Mouse (Mus musculus): ENCODE data around the gene Il34. TPM values are rescaled to one million over a fixed set of nuclear protein-coding genes. Genes with fewer than 3 reads are reported as not detected.
A peak's percentile ranks its signal among the peaks of the same experiment; 100 is the strongest.

Gene Il34
- polyA plus RNA-seq, 1 experiment = not detected

DNA sequence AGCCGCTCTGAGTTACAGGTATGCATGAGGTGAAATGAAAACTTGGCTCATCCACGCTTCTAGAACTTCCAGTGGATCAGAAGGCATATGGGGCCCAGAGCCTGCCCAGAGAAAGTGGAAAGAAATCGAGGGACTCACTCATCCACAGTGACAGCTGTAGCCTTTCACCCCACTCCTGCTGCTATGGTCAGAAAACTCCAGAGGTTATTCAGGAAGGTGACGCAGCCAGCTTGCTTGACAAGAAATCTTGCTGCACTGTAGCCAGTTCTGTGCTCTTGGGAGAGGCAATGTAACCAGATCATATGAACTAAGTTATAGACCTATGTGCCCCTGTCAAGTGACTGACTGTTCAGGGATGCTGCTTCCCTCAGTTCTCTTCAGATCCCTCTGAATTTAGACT, 109.7 kb downstream of the Il34 start:
- no peak for TF ChIP-seq POLR2A (IDR thresholded peaks at IDR 0.05; ENCODE audit: insufficient read depth, low read depth, low read length)
- no peak for TF ChIP-seq CTCF (IDR thresholded peaks at IDR 0.05; ENCODE audit: insufficient read depth, low read depth, low read length)
- peak overlapping the region; percentile 33; the same call in 1 of the 2 replicates for H3K27ac ChIP-seq (ENCODE audit: insufficient read depth, low read depth, low read length)
- H3K4me1 ChIP-seq (ENCODE audit: control insufficient read depth, insufficient read depth, low read length) = peaks cover 41% of the 10 kb centered on the region
- H3K4me3 ChIP-seq (ENCODE audit: insufficient read depth, low read depth, low read length) = no peak overlapping the region
- WGBS = 87% methylated on average over 4 of the region's 4 CpGs

DNA sequence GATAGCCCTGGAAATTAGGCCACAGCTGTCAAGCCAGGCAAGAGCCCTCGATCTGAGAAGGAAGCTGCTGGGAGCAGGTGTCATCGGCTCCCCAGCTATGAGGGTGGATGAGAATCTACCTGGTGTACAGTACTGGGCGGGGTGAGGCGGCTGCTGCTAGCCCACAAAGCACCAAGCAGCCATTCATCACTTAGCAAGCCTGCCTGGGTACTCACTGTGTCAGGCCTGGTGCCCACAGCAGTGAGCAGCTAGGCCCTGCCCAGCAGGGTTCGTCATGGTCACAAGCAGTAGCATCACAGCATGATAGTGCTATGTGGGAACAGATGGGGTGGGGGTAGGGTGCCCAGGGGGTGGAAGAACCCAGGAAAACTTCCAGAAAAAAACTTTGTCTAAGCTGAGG, 110.3 kb downstream of the Il34 start:
- 56% methylated on average over 5 of the region's 5 CpGs for WGBS
- H3K27ac ChIP-seq (ENCODE audit: insufficient read depth, low read depth, low read length) = peak overlapping the region; percentile 35
- TF ChIP-seq CTCF (IDR thresholded peaks at IDR 0.05; ENCODE audit: insufficient read depth, low read depth, low read length) (no peak), POLR2A (IDR thresholded peaks at IDR 0.05; ENCODE audit: insufficient read depth, low read depth, low read length) (no peak)
- H3K4me1 ChIP-seq (ENCODE audit: control insufficient read depth, insufficient read depth, low read length) = peaks cover 41% of the 10 kb centered on the region
- H3K4me3 ChIP-seq (ENCODE audit: insufficient read depth, low read depth, low read length) = no peak overlapping the region

DNA sequence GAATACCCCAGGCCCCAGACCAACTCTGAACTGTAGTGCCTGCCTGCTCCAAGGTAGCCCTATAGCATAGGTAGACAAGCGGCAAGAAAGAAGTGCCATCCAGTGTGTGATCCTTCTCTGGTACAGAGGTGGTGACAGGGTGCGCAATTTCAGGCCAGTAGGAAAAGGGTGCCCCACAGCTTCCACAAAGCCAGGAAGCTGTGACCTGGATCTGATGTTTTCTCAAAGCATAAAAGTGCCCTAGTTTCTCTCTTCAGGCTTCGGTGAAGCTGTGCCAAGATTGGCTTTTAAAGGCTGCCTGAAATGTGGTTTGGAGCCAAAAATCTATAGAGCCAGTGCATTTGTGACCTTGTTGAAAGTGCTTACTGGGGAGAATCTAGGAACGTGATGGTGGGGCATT, 110.9 kb downstream of the Il34 start:
- Histone ChIP-seq H3K4me3 (ENCODE audit: insufficient read depth, low read depth, low read length) (no peak overlapping the region), H3K4me1 (ENCODE audit: control insufficient read depth, insufficient read depth, low read length) (peaks cover 41% of the 10 kb centered on the region), H3K27ac (ENCODE audit: insufficient read depth, low read depth, low read length) (peak overlapping the region; percentile 35)
- TF ChIP-seq POLR2A (IDR thresholded peaks at IDR 0.05; ENCODE audit: insufficient read depth, low read depth, low read length) = no peak
- no peak for TF ChIP-seq CTCF (IDR thresholded peaks at IDR 0.05; ENCODE audit: insufficient read depth, low read depth, low read length)
- 55% methylated on average over 4 of the region's 4 CpGs for WGBS

DNA sequence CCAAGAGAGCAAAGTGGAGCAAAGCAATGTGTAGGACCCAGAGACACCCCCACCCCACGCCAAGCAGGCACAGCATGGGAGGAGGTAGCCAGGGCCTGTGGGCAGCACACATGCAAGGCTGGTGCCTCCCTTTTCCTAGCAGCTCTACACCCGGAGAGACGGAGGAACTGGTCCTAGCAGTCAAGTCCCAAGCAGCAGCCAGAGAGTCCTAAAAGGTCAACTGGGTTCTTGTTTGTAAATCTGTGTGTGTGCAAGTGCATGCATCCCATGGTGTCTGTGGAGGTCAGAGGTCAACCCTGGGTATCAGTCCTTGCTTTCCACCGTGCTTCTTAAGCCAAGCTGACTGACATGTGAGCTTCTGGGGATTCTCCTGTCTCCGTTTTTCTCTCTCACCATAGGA, 111.5 kb downstream of the Il34 start:
- peaks cover 39% of the 10 kb centered on the region for H3K4me1 ChIP-seq (ENCODE audit: control insufficient read depth, insufficient read depth, low read length)
- no peak overlapping the region for H3K4me3 ChIP-seq (ENCODE audit: insufficient read depth, low read depth, low read length)
- 79% methylated on average over 5 of the region's 5 CpGs for WGBS
- TF ChIP-seq POLR2A (IDR thresholded peaks at IDR 0.05; ENCODE audit: insufficient read depth, low read depth, low read length) = no peak
- TF ChIP-seq CTCF (IDR thresholded peaks at IDR 0.05; ENCODE audit: insufficient read depth, low read depth, low read length) = no peak
- H3K27ac ChIP-seq (ENCODE audit: insufficient read depth, low read depth, low read length) = no peak overlapping the region; the same call in 1 of the 2 replicates

Other genes with a start within 250 kb of the Il34 start
- gene Vac14, start 187.3 kb downstream of the Il34 start, polyA plus RNA-seq (2012; ENCODE audit: insufficient read depth, insufficient read length, low replicate concordance, missing spikeins) = not detected in 2 replicates
- gene Mtss1l, start 84.4 kb downstream of the Il34 start, polyA plus RNA-seq (2012; ENCODE audit: insufficient read depth, insufficient read length, low replicate concordance, missing spikeins) = not detected in 2 replicates
- not detected in 2 replicates for gene Cog4, start 40.7 kb upstream of the Il34 start, polyA plus RNA-seq (2012; ENCODE audit: insufficient read depth, insufficient read length, low replicate concordance, missing spikeins)
- gene Sf3b3, start 40.9 kb upstream of the Il34 start, polyA plus RNA-seq (2012; ENCODE audit: insufficient read depth, insufficient read length, low replicate concordance, missing spikeins) = 172 TPM in 1 of 2 replicates, not detected in the other
- not detected in 2 replicates for gene Fuk, start 96.6 kb upstream of the Il34 start, polyA plus RNA-seq (2012; ENCODE audit: insufficient read depth, insufficient read length, low replicate concordance, missing spikeins)
- gene St3gal2, start 114.0 kb upstream of the Il34 start, polyA plus RNA-seq (2012; ENCODE audit: insufficient read depth, insufficient read length, low replicate concordance, missing spikeins) = not detected in 2 replicates
- gene Ddx19a, start 191.9 kb upstream of the Il34 start, polyA plus RNA-seq (2012; ENCODE audit: insufficient read depth, insufficient read length, low replicate concordance, missing spikeins) = not detected in 2 replicates
- gene Ddx19b, start 225.8 kb upstream of the Il34 start, polyA plus RNA-seq (2012; ENCODE audit: insufficient read depth, insufficient read length, low replicate concordance, missing spikeins) = not detected in 2 replicates
- gene Aars, start 227.2 kb upstream of the Il34 start, polyA plus RNA-seq (2012; ENCODE audit: insufficient read depth, insufficient read length, low replicate concordance, missing spikeins) = not detected in 2 replicates

Measured in olfactory bulb, adult 2 months (tissue).